Mouse (Mus musculus) liver, embryonic 13.5 days (tissue): ENCODE results near the gene Fgfr2. TPM values are rescaled to one million over a fixed set of nuclear protein-coding genes. Genes with fewer than 3 reads are reported as not detected.
A peak's percentile ranks its signal among the peaks of the same experiment; 100 is the strongest.

Experiments used
- ATAC-seq: fragments of 200-750 bp; cut with Nextera tagmentation; 2 replicates; pipeline ENCODE4 v1.8.0; 2017; ENCODE audit warnings: low read depth, mild to moderate bottlenecking, moderate number of reproducible peaks, moderate library complexity
- DNase-seq: peaks from one replicate; pipeline ENCODE4 v3.0.0; 2022
- H3K27ac ChIP-seq: fragments of 300-500 bp; sonication (generic); 2 replicates; pipeline ENCODE4 v1.5.1; 2015; ENCODE audit warnings: moderate library complexity, mild to moderate bottlenecking, inconsistent platforms
- H3K27me3 ChIP-seq: fragments of 300-500 bp; sonication (generic); 2 replicates; pipeline ENCODE4 v1.6.1; 2015; ENCODE audit warnings: mild to moderate bottlenecking, inconsistent platforms
- H3K36me3 ChIP-seq: fragments of 300-500 bp; sonication (generic); 2 replicates; pipeline ENCODE4 v1.6.1; 2015; ENCODE audit warnings: mild to moderate bottlenecking, inconsistent platforms
- H3K4me1 ChIP-seq: fragments of 300-500 bp; sonication (generic); replicated peaks from 2 replicates; pipeline ENCODE4 v1.6.1; 2015; ENCODE audit warnings: inconsistent platforms
- H3K4me2 ChIP-seq: fragments of 300-500 bp; sonication (generic); 2 replicates; pipeline ENCODE4 v1.6.1; 2015; ENCODE audit warnings: inconsistent platforms, mild to moderate bottlenecking, moderate library complexity
- H3K4me3 ChIP-seq: fragments of 300-500 bp; sonication (generic); replicated peaks from 2 replicates; pipeline ENCODE4 v1.5.1; 2015; ENCODE audit warnings: mild to moderate bottlenecking, inconsistent platforms
- H3K9ac ChIP-seq: fragments of 300-500 bp; sonication (generic); 2 replicates; pipeline ENCODE4 v1.6.1; 2015; ENCODE audit warnings: mild to moderate bottlenecking, inconsistent platforms
- H3K9me3 ChIP-seq: fragments of 300-500 bp; sonication (generic); replicated peaks from 2 replicates; pipeline ENCODE4 v1.6.1; 2016; ENCODE audit warnings: inconsistent platforms
- WGBS: fragments of 180-500 bp; shearing (Covaris S2); methylation state at CpG from one replicate; pipeline ENCODE4 v1.1.7; 2015; ENCODE audit not compliant: insufficient replicate concordance; 5-methylcytosine and 5-hydroxymethylcytosine counted together
- polyA plus RNA-seq: library from polyadenylated mRNA; unstranded; fragments of >200 nt; fragmentation: Nextera tagmentation; extraction: Ambion mirVana; gene quantifications from 2 replicates; pipeline ENCODE4 v1.2.1, GENCODE M21; 2015

Gene Fgfr2
- polyA plus RNA-seq, 1 experiment from 2014 or later, result 8.9 TPM

GRCm38 (mm10) chr7:132702492-132703070, 420.6 kb downstream of the Fgfr2 start:
- Histone ChIP-seq H3K9me3 (no peaks in the 10 kb centered on the region), H3K4me2 (no peak overlapping the region), H3K4me3 (no peak overlapping the region), H3K27me3 (no peaks in the 10 kb centered on the region), H3K36me3 (no peaks in the 10 kb centered on the region), H3K9ac (no peak overlapping the region), H3K27ac (no peak overlapping the region), H3K4me1 (peaks cover 18% of the 10 kb centered on the region)
- DNase-seq (no peak), ATAC-seq (no peak)
- 50% methylated on average over 5 of the region's 5 CpGs for WGBS

GRCm38 (mm10) chr7:132702024-132702423, 421.1 kb downstream of the Fgfr2 start:
- no peaks in the 10 kb centered on the region for H3K9me3 ChIP-seq
- no peak overlapping the region for H3K4me2 ChIP-seq
- H3K4me3 ChIP-seq, result no peak overlapping the region
- 66% methylated on average over 3 of the region's 3 CpGs for WGBS
- no peak overlapping the region for H3K27ac ChIP-seq
- H3K4me1 ChIP-seq, result peaks cover 16% of the 10 kb centered on the region
- H3K9ac ChIP-seq, result no peak overlapping the region
- no peaks in the 10 kb centered on the region for H3K27me3 ChIP-seq
- no peaks in the 10 kb centered on the region for H3K36me3 ChIP-seq
- DNase-seq, result no peak
- ATAC-seq, result no peak

GRCm38 (mm10) chr7:132701412-132701811, 421.7 kb downstream of the Fgfr2 start:
- H3K9me3 ChIP-seq, result no peaks in the 10 kb centered on the region
- no peak overlapping the region for H3K4me2 ChIP-seq
- H3K27me3 ChIP-seq, result no peaks in the 10 kb centered on the region
- H3K4me3 ChIP-seq, result no peak overlapping the region
- WGBS, result 77% methylated on average over 3 of the region's 3 CpGs
- peaks cover 16% of the 10 kb centered on the region for H3K4me1 ChIP-seq
- H3K36me3 ChIP-seq, result no peaks in the 10 kb centered on the region
- ATAC-seq (no peak), DNase-seq (no peak)
- no peak overlapping the region for H3K9ac ChIP-seq
- no peak overlapping the region for H3K27ac ChIP-seq

- Histone ChIP-seq H3K4me1 (peaks cover 16% of the 10 kb centered on the region), H3K27ac (no peak overlapping the region), H3K4me2 (no peak overlapping the region), H3K9me3 (no peaks in the 10 kb centered on the region), H3K4me3 (no peak overlapping the region), H3K9ac (no peak overlapping the region), H3K36me3 (no peaks in the 10 kb centered on the region), H3K27me3 (no peaks in the 10 kb centered on the region)
- ATAC-seq, result peak; percentile 47; the same call in 1 of the 2 replicates
- DNase-seq, result no peak
- WGBS, result 47% methylated on average over 4 of the region's 4 CpGs
Observed at GRCm38 (mm10) chr7:132700107-132700506, 423.0 kb downstream of the Fgfr2 start.

GRCm38 (mm10) chr7:132699639-132700038, 423.5 kb downstream of the Fgfr2 start:
- Histone ChIP-seq H3K27ac (no peak overlapping the region), H3K9ac (no peak overlapping the region), H3K36me3 (no peaks in the 10 kb centered on the region), H3K27me3 (no peaks in the 10 kb centered on the region), H3K4me2 (no peak overlapping the region), H3K9me3 (no peaks in the 10 kb centered on the region), H3K4me1 (peaks cover 16% of the 10 kb centered on the region), H3K4me3 (no peak overlapping the region)
- DNase-seq (no peak), ATAC-seq (no peak)

GRCm38 (mm10) chr7:132699165-132699564, 424.0 kb downstream of the Fgfr2 start:
- H3K36me3 ChIP-seq, result no peaks in the 10 kb centered on the region
- no peaks in the 10 kb centered on the region for H3K9me3 ChIP-seq
- no peak overlapping the region for H3K4me3 ChIP-seq
- ATAC-seq, result no peak
- no peak overlapping the region for H3K4me2 ChIP-seq
- no peaks in the 10 kb centered on the region for H3K27me3 ChIP-seq
- peaks cover 16% of the 10 kb centered on the region for H3K4me1 ChIP-seq
- H3K27ac ChIP-seq, result no peak overlapping the region
- no peak overlapping the region for H3K9ac ChIP-seq
- DNase-seq, result no peak
- 66% methylated on average over 4 of the region's 4 CpGs for WGBS

GRCm38 (mm10) chr7:132698737-132699136, 424.4 kb downstream of the Fgfr2 start:
- H3K27me3 ChIP-seq, result no peaks in the 10 kb centered on the region
- no peak overlapping the region for H3K4me2 ChIP-seq
- H3K4me3 ChIP-seq, result no peak overlapping the region
- H3K36me3 ChIP-seq, result no peaks in the 10 kb centered on the region
- H3K27ac ChIP-seq, result no peak overlapping the region
- 40% methylated on average over 4 of the region's 4 CpGs for WGBS
- no peaks in the 10 kb centered on the region for H3K9me3 ChIP-seq
- H3K9ac ChIP-seq, result no peak overlapping the region
- H3K4me1 ChIP-seq, result peaks cover 16% of the 10 kb centered on the region
- ATAC-seq (no peak), DNase-seq (no peak)

GRCm38 (mm10) chr7:132697258-132697796, 425.8 kb downstream of the Fgfr2 start:
- H3K36me3 ChIP-seq, result no peaks in the 10 kb centered on the region
- H3K4me1 ChIP-seq, result peaks cover 16% of the 10 kb centered on the region
- H3K27me3 ChIP-seq, result no peaks in the 10 kb centered on the region
- no peak overlapping the region for H3K9ac ChIP-seq
- ATAC-seq (no peak), DNase-seq (no peak)
- no peak overlapping the region for H3K4me3 ChIP-seq
- H3K27ac ChIP-seq, result no peak overlapping the region
- H3K9me3 ChIP-seq, result no peaks in the 10 kb centered on the region
- WGBS, result 78% methylated on average over 8 of the region's 8 CpGs
- no peak overlapping the region for H3K4me2 ChIP-seq

- H3K9ac ChIP-seq, result no peak overlapping the region
- no peaks in the 10 kb centered on the region for H3K36me3 ChIP-seq
- no peak overlapping the region for H3K27ac ChIP-seq
- DNase-seq, result no peak
- no peak overlapping the region for H3K4me2 ChIP-seq
- H3K27me3 ChIP-seq, result no peaks in the 10 kb centered on the region
- no peak for ATAC-seq
- H3K4me3 ChIP-seq, result no peak overlapping the region
- 77% methylated on average over 2 of the region's 2 CpGs for WGBS
- no peaks in the 10 kb centered on the region for H3K9me3 ChIP-seq
- peaks cover 10% of the 10 kb centered on the region for H3K4me1 ChIP-seq
Observed at GRCm38 (mm10) chr7:132693561-132693960, 429.6 kb downstream of the Fgfr2 start.

GRCm38 (mm10) chr7:132692719-132693118, 430.4 kb downstream of the Fgfr2 start:
- no peak overlapping the region for H3K27ac ChIP-seq
- H3K9ac ChIP-seq, result no peak overlapping the region
- H3K9me3 ChIP-seq, result no peaks in the 10 kb centered on the region
- no peak overlapping the region for H3K4me2 ChIP-seq
- no peaks in the 10 kb centered on the region for H3K27me3 ChIP-seq
- H3K4me3 ChIP-seq, result no peak overlapping the region
- DNase-seq (no peak), ATAC-seq (no peak)
- H3K4me1 ChIP-seq, result peaks cover 18% of the 10 kb centered on the region
- 70% methylated on average over 9 of the region's 9 CpGs for WGBS
- H3K36me3 ChIP-seq, result no peaks in the 10 kb centered on the region

- WGBS, result 71% methylated on average over 14 of the region's 14 CpGs
- no peak overlapping the region for H3K4me3 ChIP-seq
- no peaks in the 10 kb centered on the region for H3K36me3 ChIP-seq
- H3K4me2 ChIP-seq, result no peak overlapping the region
- H3K27ac ChIP-seq, result no peak overlapping the region
- ATAC-seq, result no peak
- H3K4me1 ChIP-seq, result peaks cover 35% of the 10 kb centered on the region
- H3K27me3 ChIP-seq, result no peaks in the 10 kb centered on the region
- H3K9me3 ChIP-seq, result no peaks in the 10 kb centered on the region
- H3K9ac ChIP-seq, result no peak overlapping the region
- no peak for DNase-seq
Observed at GRCm38 (mm10) chr7:132690716-132691472, 432.3 kb downstream of the Fgfr2 start.

GRCm38 (mm10) chr7:132689722-132690121, 433.4 kb downstream of the Fgfr2 start:
- 31% methylated on average over 5 of the region's 5 CpGs for WGBS
- H3K4me1 ChIP-seq, result peaks cover 39% of the 10 kb centered on the region
- H3K27ac ChIP-seq, result no peak overlapping the region

More at GRCm38 (mm10) chr7:132689722-132690121, 433.4 kb downstream of the Fgfr2 start:
- Histone ChIP-seq H3K4me3 (no peak overlapping the region), H3K9ac (no peak overlapping the region), H3K36me3 (no peaks in the 10 kb centered on the region), H3K9me3 (no peaks in the 10 kb centered on the region), H3K4me2 (no peak overlapping the region), H3K27me3 (no peaks in the 10 kb centered on the region)
- no peak for ATAC-seq
- no peak for DNase-seq
